Mouse (Mus musculus): ENCODE measurements around the gene Shq1.

GRCm38 (mm10) chr6:100700774-100701173 is 29.8 kb upstream of the Shq1 start:
- no peak for TF ChIP-seq CTCF (conservative IDR thresholded peaks at IDR 0.05; ENCODE audit: insufficient read depth, insufficient read length, low read depth, low read length)
- TF ChIP-seq POLR2A (IDR thresholded peaks at IDR 0.05; ENCODE audit: low read depth, low read length): no peak

Data from kidney, adult 2 months (tissue).